Mouse (Mus musculus): ENCODE measurements around the gene Pttg1ip. TPM values are rescaled to one million over a fixed set of nuclear protein-coding genes. Genes with fewer than 3 reads are reported as not detected.
A peak's percentile ranks its signal among the peaks of the same experiment; 100 is the strongest.

Pttg1ip gene
- polyA plus RNA-seq, 1 experiment, result 223 TPM

- Histone ChIP-seq H3K4me3 (replicated peaks; ENCODE audit: extremely low read depth, low read depth, low read length) (no peak overlapping the region), H3K4me1 (ENCODE audit: control insufficient read depth, insufficient read depth, low read length) (no peaks in the 10 kb centered on the region)
- no peak for DNase-seq
- TF ChIP-seq POLR2A (IDR thresholded peaks at IDR 0.05; ENCODE audit: borderline replicate concordance, extremely low read depth, low read depth, low read length) (no peak), CTCF (IDR thresholded peaks at IDR 0.05; ENCODE audit: insufficient read depth, low read length) (no peak)
- 53% methylated on average over 2 of the region's 2 CpGs for WGBS
Observed at GRCm38 (mm10) chr10:77561508-77561907, 20.0 kb upstream of the Pttg1ip start.

DNA sequence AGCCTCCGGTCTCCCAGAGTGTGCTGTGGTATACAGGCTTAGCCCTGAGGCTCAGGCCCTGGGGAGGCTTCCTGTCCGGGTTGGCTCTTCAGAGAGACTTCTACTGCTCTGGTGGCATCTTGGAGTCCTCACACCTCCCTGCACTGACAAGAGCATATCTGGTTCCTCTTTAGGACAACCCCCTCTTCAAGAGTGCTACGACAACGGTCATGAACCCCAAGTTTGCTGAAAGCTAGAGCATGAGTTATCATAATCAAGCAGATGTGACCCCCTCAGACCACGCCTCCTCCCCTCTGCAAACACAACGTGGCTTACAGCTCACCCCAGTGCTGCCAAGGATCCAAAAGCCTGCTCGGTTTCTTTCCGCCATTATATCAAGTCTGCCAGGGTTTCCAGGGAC, 16.5 kb upstream of the Pttg1ip start:
- Histone ChIP-seq H3K4me1 (ENCODE audit: control insufficient read depth, insufficient read depth, low read length) (no peaks in the 10 kb centered on the region), H3K4me3 (replicated peaks; ENCODE audit: extremely low read depth, low read depth, low read length) (no peak overlapping the region)
- WGBS, result 68% methylated on average over 8 of the region's 8 CpGs
- no peak for DNase-seq
- TF ChIP-seq POLR2A (IDR thresholded peaks at IDR 0.05; ENCODE audit: borderline replicate concordance, extremely low read depth, low read depth, low read length), result no peak
- no peak for TF ChIP-seq CTCF (IDR thresholded peaks at IDR 0.05; ENCODE audit: insufficient read depth, low read length)

DNA sequence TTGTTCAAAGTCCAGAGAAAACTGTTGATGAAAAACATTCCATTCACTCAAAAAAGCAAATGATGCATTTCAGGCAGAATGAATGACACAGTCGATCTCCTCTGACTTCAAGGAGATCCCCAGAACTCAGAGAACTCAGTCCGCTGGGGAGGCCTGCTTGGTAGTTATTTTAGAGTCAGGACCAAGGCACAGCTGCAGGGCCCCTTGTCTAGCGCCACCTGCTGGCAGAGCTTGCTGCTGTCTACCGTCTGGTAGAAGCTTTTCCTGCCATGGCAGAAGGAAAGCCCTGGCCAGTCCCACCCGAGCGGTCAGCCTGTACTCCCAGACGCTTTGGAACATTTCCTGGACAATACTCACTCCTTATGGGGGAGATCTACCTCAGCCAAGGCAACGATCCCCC, 14.9 kb upstream of the Pttg1ip start:
- no peaks in the 10 kb centered on the region for H3K4me1 ChIP-seq (ENCODE audit: control insufficient read depth, insufficient read depth, low read length)
- no peak overlapping the region for H3K4me3 ChIP-seq (replicated peaks; ENCODE audit: extremely low read depth, low read depth, low read length)
- WGBS, result 20% methylated on average over 8 of the region's 8 CpGs
- peak; percentile 86 for DNase-seq
- TF ChIP-seq POLR2A (IDR thresholded peaks at IDR 0.05; ENCODE audit: borderline replicate concordance, extremely low read depth, low read depth, low read length) (no peak), CTCF (IDR thresholded peaks at IDR 0.05; ENCODE audit: insufficient read depth, low read length) (peak; percentile 87)

GRCm38 (mm10) chr10:77569481-77569880, 12.0 kb upstream of the Pttg1ip start:
- 46% methylated on average over 7 of the region's 7 CpGs for WGBS
- H3K4me1 ChIP-seq (ENCODE audit: control insufficient read depth, insufficient read depth, low read length), result no peaks in the 10 kb centered on the region
- no peak overlapping the region for H3K4me3 ChIP-seq (replicated peaks; ENCODE audit: extremely low read depth, low read depth, low read length)
- TF ChIP-seq POLR2A (IDR thresholded peaks at IDR 0.05; ENCODE audit: borderline replicate concordance, extremely low read depth, low read depth, low read length) (no peak), CTCF (IDR thresholded peaks at IDR 0.05; ENCODE audit: insufficient read depth, low read length) (no peak)
- DNase-seq, result no peak

DNA sequence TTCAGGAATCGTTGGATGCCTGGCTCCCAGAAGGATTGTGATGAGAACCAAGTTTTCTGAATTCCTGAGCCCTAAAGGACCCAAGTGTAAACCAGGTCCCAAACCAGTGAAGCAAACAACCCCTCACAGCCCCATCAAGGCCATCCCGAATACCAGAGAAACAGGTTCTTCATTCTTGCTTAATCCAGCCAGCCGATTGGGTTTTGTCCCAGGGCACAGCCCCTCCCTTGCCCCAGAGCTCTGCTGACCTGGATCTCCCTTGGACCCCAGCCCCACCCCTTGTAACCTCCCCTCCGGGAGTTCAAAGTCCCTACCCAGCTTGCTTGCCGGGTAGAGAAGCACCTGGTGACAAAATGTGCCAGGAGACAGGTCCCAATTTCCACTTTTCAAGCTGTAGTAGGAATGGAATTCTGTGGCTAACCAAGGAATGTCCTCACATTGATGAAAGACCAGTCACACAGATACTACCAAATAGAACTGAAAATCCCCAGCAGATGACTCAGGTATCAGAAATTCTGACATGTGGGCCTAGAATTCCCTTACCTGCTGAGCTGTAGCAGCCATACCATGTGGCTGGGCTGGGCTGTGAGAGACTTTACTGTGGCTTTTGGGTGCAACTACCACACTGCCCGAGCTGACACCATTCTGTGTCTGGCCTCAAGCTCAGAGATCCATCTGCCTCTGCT, 11.4 kb upstream of the Pttg1ip start:
- TF ChIP-seq POLR2A (IDR thresholded peaks at IDR 0.05; ENCODE audit: borderline replicate concordance, extremely low read depth, low read depth, low read length), result no peak
- TF ChIP-seq CTCF (IDR thresholded peaks at IDR 0.05; ENCODE audit: insufficient read depth, low read length), result no peak
- DNase-seq, result no peak
- WGBS, result 39% methylated on average over 6 of the region's 6 CpGs
- Histone ChIP-seq H3K4me1 (ENCODE audit: control insufficient read depth, insufficient read depth, low read length) (no peaks in the 10 kb centered on the region), H3K4me3 (replicated peaks; ENCODE audit: extremely low read depth, low read depth, low read length) (no peak overlapping the region)

DNA sequence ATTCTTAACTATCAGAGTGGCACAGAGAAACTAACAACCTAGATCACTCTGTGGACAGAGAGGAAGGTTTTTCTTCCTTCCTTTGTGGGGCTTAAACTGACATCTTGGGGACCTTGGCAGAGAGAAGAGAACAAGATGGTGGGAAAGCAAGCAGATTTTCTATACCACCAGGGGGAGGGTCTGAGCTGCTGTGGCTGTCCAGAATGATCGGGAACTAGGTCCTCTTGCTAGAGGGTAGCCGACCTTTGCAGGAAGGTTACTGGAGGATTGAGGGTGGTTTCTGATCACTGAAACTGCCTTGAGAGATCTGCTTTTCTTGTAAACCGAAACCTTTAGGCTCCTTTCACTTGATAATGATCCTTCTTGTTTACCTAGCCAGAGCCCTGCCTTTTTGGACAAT, 9.3 kb upstream of the Pttg1ip start:
- no peak for TF ChIP-seq POLR2A (IDR thresholded peaks at IDR 0.05; ENCODE audit: borderline replicate concordance, extremely low read depth, low read depth, low read length)
- TF ChIP-seq CTCF (IDR thresholded peaks at IDR 0.05; ENCODE audit: insufficient read depth, low read length), result peak; percentile 37; the same call in 1 of the 2 replicates
- H3K4me3 ChIP-seq (replicated peaks; ENCODE audit: extremely low read depth, low read depth, low read length), result no peak overlapping the region
- no peak for DNase-seq
- H3K4me1 ChIP-seq (ENCODE audit: control insufficient read depth, insufficient read depth, low read length), result no peaks in the 10 kb centered on the region
- WGBS, result 15% methylated on average over 3 of the region's 3 CpGs

DNA sequence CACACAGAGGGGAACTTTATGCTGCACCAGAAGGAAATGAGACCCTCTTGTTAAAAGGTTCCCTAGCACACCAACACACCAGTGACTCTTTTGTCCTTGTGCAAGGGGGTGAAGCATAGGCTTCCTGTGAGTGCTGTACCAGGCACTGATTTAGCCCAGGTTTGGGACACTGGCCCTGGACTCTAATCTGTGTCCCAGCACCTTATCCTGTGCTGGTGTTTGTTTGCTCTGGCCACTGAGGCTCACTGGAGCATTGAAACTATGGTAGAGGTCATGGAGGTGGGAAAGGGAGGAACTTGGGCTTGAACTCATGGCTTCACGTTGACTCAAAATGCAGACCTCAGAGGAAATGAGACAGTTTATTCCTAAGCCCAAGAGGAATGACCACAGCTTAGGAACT, 8.4 kb upstream of the Pttg1ip start:
- H3K4me1 ChIP-seq (ENCODE audit: control insufficient read depth, insufficient read depth, low read length), result no peaks in the 10 kb centered on the region
- WGBS, result 61% methylated on average over 1 of the region's 1 CpGs
- H3K4me3 ChIP-seq (replicated peaks; ENCODE audit: extremely low read depth, low read depth, low read length), result no peak overlapping the region
- no peak for DNase-seq
- TF ChIP-seq CTCF (IDR thresholded peaks at IDR 0.05; ENCODE audit: insufficient read depth, low read length), result no peak
- TF ChIP-seq POLR2A (IDR thresholded peaks at IDR 0.05; ENCODE audit: borderline replicate concordance, extremely low read depth, low read depth, low read length), result no peak

DNA sequence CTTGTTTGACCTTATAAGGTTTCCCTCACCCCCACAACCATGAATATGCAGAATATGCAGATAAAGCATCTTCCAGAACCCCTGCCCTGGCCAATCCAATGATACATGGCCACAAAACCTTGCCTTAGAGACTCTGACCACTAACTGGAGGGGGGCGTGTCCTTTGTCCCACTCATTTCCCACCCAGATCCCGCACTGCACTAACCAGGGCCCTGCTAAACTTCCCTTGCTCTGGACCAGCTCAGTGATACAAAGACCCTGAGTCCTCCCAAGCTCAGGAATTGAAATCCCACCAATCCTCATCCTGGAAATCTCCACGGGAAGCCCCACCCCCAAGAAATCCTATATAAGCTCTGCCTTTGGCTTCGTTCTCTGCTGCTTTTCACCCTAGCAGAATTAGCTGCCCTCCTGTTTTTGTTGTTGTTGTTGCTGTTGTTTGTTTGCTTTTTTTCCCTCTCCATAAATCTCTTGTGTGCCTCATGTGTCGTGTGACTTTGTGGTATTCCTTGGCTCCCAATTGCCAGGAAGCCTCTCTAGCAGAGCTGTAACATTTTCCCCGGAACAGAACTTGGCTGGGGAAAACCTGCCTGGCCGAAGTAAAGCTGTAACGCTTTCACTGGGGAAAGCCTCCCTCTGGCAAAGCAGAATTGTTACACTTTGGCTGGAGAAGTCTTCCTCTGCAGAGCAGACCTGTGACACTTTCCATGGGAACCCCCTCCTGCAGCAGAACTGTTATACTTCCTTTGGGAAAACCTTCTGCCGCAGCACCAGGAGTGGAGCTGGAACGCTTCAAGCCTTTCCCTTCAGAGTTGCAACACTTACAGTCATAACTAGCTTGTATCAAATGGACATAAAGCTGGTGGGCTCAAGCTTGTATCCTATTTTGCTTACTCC, 1.2 kb upstream of the Pttg1ip start:
- 56% methylated on average over 10 of the region's 10 CpGs for WGBS
- TF ChIP-seq CTCF (IDR thresholded peaks at IDR 0.05; ENCODE audit: insufficient read depth, low read length) (no peak), POLR2A (IDR thresholded peaks at IDR 0.05; ENCODE audit: borderline replicate concordance, extremely low read depth, low read depth, low read length) (no peak)
- DNase-seq, result no peak
- Histone ChIP-seq H3K4me3 (replicated peaks; ENCODE audit: extremely low read depth, low read depth, low read length) (no peak overlapping the region), H3K4me1 (ENCODE audit: control insufficient read depth, insufficient read depth, low read length) (peaks cover 19% of the 10 kb centered on the region)

- TF ChIP-seq POLR2A (IDR thresholded peaks at IDR 0.05; ENCODE audit: borderline replicate concordance, extremely low read depth, low read depth, low read length) (no peak), CTCF (IDR thresholded peaks at IDR 0.05; ENCODE audit: insufficient read depth, low read length) (no peak)
- WGBS, result 5% methylated on average over 8 of the region's 8 CpGs
Observed at GRCm38 (mm10) chr10:77581023-77581407, 505 bp upstream of the Pttg1ip start.

DNA sequence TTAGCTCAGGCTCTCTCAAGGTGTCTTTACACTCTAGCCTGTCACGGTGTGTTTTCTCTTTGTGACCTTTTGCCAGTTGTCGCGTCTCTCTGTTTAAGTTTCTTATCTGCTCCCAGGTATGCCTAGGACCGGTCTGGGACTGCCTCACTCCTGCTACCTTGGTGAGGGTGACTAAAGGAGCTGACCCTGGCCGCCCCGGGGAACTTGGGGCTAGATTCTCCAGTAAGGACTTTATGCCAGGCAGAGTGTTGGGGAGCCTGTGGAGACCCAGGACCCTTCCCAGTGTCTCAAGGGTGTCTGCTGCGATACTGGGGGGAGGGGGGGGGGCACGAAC, 732 bp downstream of the Pttg1ip start:
- Histone ChIP-seq H3K4me3 (replicated peaks; ENCODE audit: extremely low read depth, low read depth, low read length) (peak overlapping the region; percentile 98), H3K4me1 (ENCODE audit: control insufficient read depth, insufficient read depth, low read length) (peaks cover 29% of the 10 kb centered on the region)
- WGBS, result 5% methylated on average over 8 of the region's 8 CpGs
- TF ChIP-seq POLR2A (IDR thresholded peaks at IDR 0.05; ENCODE audit: borderline replicate concordance, extremely low read depth, low read depth, low read length) (no peak), CTCF (IDR thresholded peaks at IDR 0.05; ENCODE audit: insufficient read depth, low read length) (no peak)
- DNase-seq, result no peak

More at GRCm38 (mm10) chr10:77581023-77581407, 505 bp upstream of the Pttg1ip start:
- Histone ChIP-seq H3K4me1 (ENCODE audit: control insufficient read depth, insufficient read depth, low read length) (peaks cover 23% of the 10 kb centered on the region), H3K4me3 (replicated peaks; ENCODE audit: extremely low read depth, low read depth, low read length) (peak overlapping the region; percentile 53)
- DNase-seq, result no peak

All from lung, adult 2 months (tissue).